Mouse (Mus musculus) layer of hippocampus, postnatal 36 days (tissue): ENCODE data around the gene Gxylt2. TPM values are rescaled to one million over a fixed set of nuclear protein-coding genes. Genes with fewer than 3 reads are reported as not detected.

ENCODE experiments used
- DNase-seq, 2 experiments: peaks; one replicate each; pipeline ENCODE4 v3.0.0; 2022
- total RNA-seq, 2 experiments: library from RNA; stranded (reverse); gene quantifications; 2 replicates each; pipeline ENCODE4 v1.2.3; 2021

Gene Gxylt2
- total RNA-seq, 2 experiments from 2014 or later: 1.7 to 2.1 TPM

GRCm38 (mm10) chr6:100850671-100851081 is 146.1 kb downstream of the Gxylt2 start:
- no peak for DNase-seq

- no peak for DNase-seq
Observed at GRCm38 (mm10) chr6:100851083-100851482, 146.5 kb downstream of the Gxylt2 start.

Other genes starting within 250 kb of the Gxylt2 start
- gene Shq1, start 33.6 kb upstream of the Gxylt2 start, total RNA-seq: 1 to 10 TPM; 5.8 to 7.4 TPM
- 10 to 100 TPM; 77.7 to 85.4 TPM for gene Ppp4r2, start 128.9 kb downstream of the Gxylt2 start, total RNA-seq